Mouse (Mus musculus): ENCODE data around the gene Ate1.

DNA sequence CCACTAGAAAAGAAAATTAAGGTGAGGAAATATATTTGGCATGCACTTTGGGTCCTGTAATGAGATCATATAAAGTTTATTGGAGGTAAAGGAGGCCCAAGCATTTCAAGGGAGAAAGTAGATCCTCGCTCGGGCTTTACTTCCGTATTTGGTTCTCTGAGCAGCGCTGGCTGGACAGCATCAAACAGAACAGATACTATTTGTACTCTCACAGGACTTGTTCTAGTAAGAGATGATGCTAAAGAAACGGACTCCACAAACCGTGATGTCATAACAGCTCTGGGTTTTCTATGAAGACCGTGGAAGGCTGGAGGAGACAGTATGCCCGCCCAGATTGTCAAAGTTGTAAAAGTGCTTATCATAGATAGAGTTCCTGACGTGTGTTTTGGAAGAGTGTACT, 7.1 kb upstream of the Ate1 start:
- TF ChIP-seq CTCF (IDR thresholded peaks at IDR 0.05; ENCODE audit: borderline replicate concordance, extremely low read depth, insufficient read depth, insufficient read length) (no peak), POLR2A (IDR thresholded peaks at IDR 0.05; ENCODE audit: borderline replicate concordance, extremely low read depth, insufficient read depth, insufficient read length, poor library complexity, severe bottlenecking) (no peak)

Data from brain, embryonic 14.5 days (tissue).